Mouse (Mus musculus) embryonic facial prominence, embryonic 10.5 days (tissue): ENCODE measurements around the gene Foxd4. TPM values are rescaled to one million over a fixed set of nuclear protein-coding genes. Genes with fewer than 3 reads are reported as not detected.
A peak's percentile ranks its signal among the peaks of the same experiment; 100 is the strongest.

Experiments
- DNase-seq: peaks from one replicate; pipeline ENCODE4 v3.0.0-alpha.2; 2017; ENCODE audit warnings: low spot score
- H3K27ac ChIP-seq: fragments of 300-500 bp; sonication (generic); replicated peaks from 2 replicates; pipeline ENCODE4 v1.5.1; 2016; ENCODE audit warnings: mild to moderate bottlenecking
- H3K27me3 ChIP-seq: fragments of 300-500 bp; sonication (generic); replicated peaks from 2 replicates; pipeline ENCODE4 v1.6.1; 2016; ENCODE audit warnings: low read depth, mild to moderate bottlenecking; ENCODE audit not compliant: poor library complexity, severe bottlenecking
- H3K36me3 ChIP-seq: fragments of 300-500 bp; sonication (generic); replicated peaks from 2 replicates; pipeline ENCODE4 v1.6.1; 2016; ENCODE audit warnings: mild to moderate bottlenecking, moderate library complexity
- H3K4me1 ChIP-seq: fragments of 300-500 bp; sonication (generic); 2 replicates; pipeline ENCODE4 v1.6.1; 2016
- H3K4me3 ChIP-seq: fragments of 300-500 bp; sonication (generic); 2 replicates; pipeline ENCODE4 v1.5.1; 2016; ENCODE audit warnings: mild to moderate bottlenecking, moderate library complexity
- H3K9me3 ChIP-seq: fragments of 300-500 bp; sonication (generic); 2 replicates; pipeline ENCODE4 v1.6.1; 2016; ENCODE audit warnings: mild to moderate bottlenecking
- WGBS: fragments of 180-500 bp; shearing (Covaris S2); methylation state at CpG from one replicate; pipeline ENCODE4 v1.1.7; 2016; 5-methylcytosine and 5-hydroxymethylcytosine counted together
- microRNA-seq: library from miRNA; unstranded; fragments of <30 nt; microRNA quantifications from one replicate; pipeline ENCODE4, GENCODE M21; 2017
- polyA plus RNA-seq: library from polyadenylated mRNA; unstranded; fragments of >200 nt; fragmentation: Nextera tagmentation; extraction: Ambion mirVana; gene quantifications from 2 replicates; pipeline ENCODE4 v1.2.1, GENCODE M21; 2016

Foxd4 gene
- polyA plus RNA-seq, 1 experiment from 2014 or later, result not detected

GRCm38 (mm10) chr19:24861612-24862451 lies 39.2 kb downstream of the Foxd4 start, which contains the start of gene Pgm5:
Gene Pgm5 (minus strand): TSS chr19:24861855.
- Histone ChIP-seq H3K9me3 (no peaks in the 10 kb centered on the region), H3K27ac (peak within 1 kb of the TSS; percentile 72), H3K36me3 (no peaks in the 10 kb centered on the region), H3K27me3 (peaks cover 53% of the 10 kb centered on the region), H3K4me3 (peak within 1 kb of the TSS; percentile 63), H3K4me1 (peaks cover 11% of the 10 kb centered on the region)
- DNase-seq, result peak; percentile 51
- 1% methylated on average over 39 of the region's 39 CpGs for WGBS

- H3K4me3 ChIP-seq, result peak overlapping the region; percentile 63
- WGBS, result 20% methylated on average over 13 of the region's 13 CpGs
- H3K9me3 ChIP-seq, result no peaks in the 10 kb centered on the region
- peaks cover 11% of the 10 kb centered on the region for H3K4me1 ChIP-seq
- H3K36me3 ChIP-seq, result no peaks in the 10 kb centered on the region
- peaks cover 53% of the 10 kb centered on the region for H3K27me3 ChIP-seq
- no peak for DNase-seq
- H3K27ac ChIP-seq, result peak overlapping the region; percentile 72; the same call in 1 of the 2 replicates
These were observed 39.8 kb downstream of the Foxd4 start for GRCm38 (mm10) chr19:24861276-24861611.

- Histone ChIP-seq H3K36me3 (no peaks in the 10 kb centered on the region), H3K27me3 (no peaks in the 10 kb centered on the region), H3K27ac (no peak overlapping the region), H3K4me3 (no peak overlapping the region), H3K9me3 (no peaks in the 10 kb centered on the region), H3K4me1 (peaks cover 14% of the 10 kb centered on the region)
- 91% methylated on average over 21 of the region's 21 CpGs for WGBS
- no peak for DNase-seq
These were observed 49.3 kb downstream of the Foxd4 start for GRCm38 (mm10) chr19:24851456-24852315.

Small RNAs within 50 kb of the gene (microRNA-seq; reads per million reads assigned to microRNA genes)
- gene Mir3084-1, result not detected

Other genes with a start within 250 kb of the Foxd4 start
- gene Tmem252, start 227.2 kb downstream of the Foxd4 start, polyA plus RNA-seq, result 0.19 and 0.26 TPM in 2 replicates
- 0.10 and 0.24 TPM in 2 replicates for gene Pgm5, start 39.3 kb downstream of the Foxd4 start, polyA plus RNA-seq
- 316 and 320 TPM in 2 replicates for gene Gm10053, start 25.5 kb downstream of the Foxd4 start, polyA plus RNA-seq
- 23.6 and 24.4 TPM in 2 replicates for gene Cbwd1, start 60.4 kb upstream of the Foxd4 start, polyA plus RNA-seq
- 1.3 and 2.3 TPM in 2 replicates for gene Dock8, start 98.3 kb upstream of the Foxd4 start, polyA plus RNA-seq